Mouse (Mus musculus): ENCODE data around the gene Efna3.
A peak's percentile ranks its signal among the peaks of the same experiment; 100 is the strongest.

The Efna3 gene

GRCm38 (mm10) chr3:89284261-89284660 is 38.5 kb downstream of the Efna3 start:
- DNase-seq (ENCODE audit: low spot score in 2 of 2): no peak

GRCm38 (mm10) chr3:89282291-89282643 is 40.5 kb downstream of the Efna3 start:
- no peak for DNase-seq (ENCODE audit: low spot score in 2 of 2)

- peak; percentile 77 to 88 for DNase-seq (ENCODE audit: low spot score in 2 of 2)
These were observed 41.0 kb downstream of the Efna3 start for GRCm38 (mm10) chr3:89281579-89282290.

GRCm38 (mm10) chr3:89280606-89281511 is 41.9 kb downstream of the Efna3 start, which contains the start of gene Efna1:
TSS of gene Efna1 (minus strand) at chr3:89281142.
- peak; percentile 84 to 86 for DNase-seq (ENCODE audit: low spot score in 2 of 2)

- DNase-seq (ENCODE audit: low spot score in 2 of 2): peak; percentile 43 to 58
These were observed 42.6 kb downstream of the Efna3 start for GRCm38 (mm10) chr3:89280050-89280605.

- peak; percentile 90 for DNase-seq (ENCODE audit: low spot score in 2 of 2)
These were observed 43.4 kb downstream of the Efna3 start for GRCm38 (mm10) chr3:89279153-89279890.

- no peak for DNase-seq (ENCODE audit: low spot score in 2 of 2)
These were observed 44.1 kb downstream of the Efna3 start for GRCm38 (mm10) chr3:89278643-89279042.

GRCm38 (mm10) chr3:89278107-89278506 is 44.7 kb downstream of the Efna3 start:
- peak; percentile 85 to 90 for DNase-seq (ENCODE audit: low spot score in 2 of 2)

GRCm38 (mm10) chr3:89277281-89278021 is 45.3 kb downstream of the Efna3 start:
- peak; percentile 58 to 62 for DNase-seq (ENCODE audit: low spot score in 2 of 2)

GRCm38 (mm10) chr3:89276061-89276460 is 46.7 kb downstream of the Efna3 start:
- DNase-seq (ENCODE audit: low spot score in 2 of 2): no peak

GRCm38 (mm10) chr3:89271760-89272159 is 51.0 kb downstream of the Efna3 start:
- DNase-seq (ENCODE audit: low spot score in 2 of 2): no peak

- peak; percentile 64 for DNase-seq (ENCODE audit: low spot score in 2 of 2)
These were observed 51.9 kb downstream of the Efna3 start for GRCm38 (mm10) chr3:89270891-89271290.

GRCm38 (mm10) chr3:89270051-89270755 is 52.6 kb downstream of the Efna3 start, which contains the start of gene Slc50a1:
TSS of gene Slc50a1 (minus strand) at chr3:89270570.
- DNase-seq (ENCODE audit: low spot score in 2 of 2): peak; percentile 87 to 89

GRCm38 (mm10) chr3:89268916-89269315 is 53.8 kb downstream of the Efna3 start:
- no peak for DNase-seq (ENCODE audit: low spot score in 2 of 2)

- peak; percentile 74 to 82 for DNase-seq (ENCODE audit: low spot score in 2 of 2)
These were observed 56.3 kb downstream of the Efna3 start for GRCm38 (mm10) chr3:89266439-89266893.

Data from heart, adult 9 months (tissue).